Comparison of ENCODE assay signal across 8 mouse cellular contexts in the genomic region with DNA sequence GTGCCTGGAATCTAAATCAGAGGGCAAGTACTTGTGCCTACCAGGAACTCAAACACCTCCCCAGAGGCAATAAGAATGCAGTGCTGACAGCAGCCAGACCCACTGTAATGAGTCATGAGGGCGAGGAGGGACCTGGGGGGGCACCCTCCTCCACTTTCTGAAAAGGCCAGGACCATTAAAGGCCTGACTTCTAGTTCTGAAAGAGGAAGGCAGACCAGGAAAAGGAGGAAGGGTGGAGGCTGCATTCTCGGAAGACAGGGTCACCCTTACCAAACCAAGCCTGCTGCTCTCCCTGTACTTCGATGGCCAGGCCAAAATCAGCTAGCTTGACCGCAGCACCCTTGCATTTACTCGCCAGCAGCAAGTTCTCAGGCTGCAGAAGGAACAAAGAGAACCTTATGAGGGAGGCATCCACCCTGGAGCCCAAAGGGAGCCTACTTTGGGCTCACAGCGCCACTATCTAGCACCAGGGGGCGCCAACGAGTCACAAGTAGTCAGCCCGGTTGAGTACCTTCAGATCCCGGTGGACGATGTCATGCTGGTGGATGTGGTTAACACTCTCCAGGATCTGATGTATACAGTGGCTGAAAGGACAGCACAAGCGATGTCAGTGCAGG. TPM values are rescaled to one million over a fixed set of nuclear protein-coding genes. Genes with fewer than 3 reads are reported as not detected.
DNase-seq lines count a peak whose midpoint lies in the region; ATAC-seq lines count a peak whose summit lies in the region.

No protein-coding gene starts in this region.

- H3K36me3 ChIP-seq in megakaryocyte, embryonic 14.5 days (replicated peaks; ENCODE audit: low read length): peaks cover 88% of the 10 kb centered on the region

- peak; percentile 89 for DNase-seq in ZHBTc4 (ENCODE audit: low read depth, low spot score)
- peak; percentile 95 for DNase-seq in gastrocnemius, postnatal 10 days
- peak; percentile 90 for DNase-seq in induced T-regulatory cell, adult 2 months (ENCODE audit: low read depth)
- peak; percentile 73 to 93 for DNase-seq in left cerebral cortex, adult 8-10 months (ENCODE audit: low spot score in 2 of 2)
- peak; percentile 92 to 94 for DNase-seq in right cerebral cortex, adult 2 months (ENCODE audit: low spot score in 2 of 2)
- peak; percentile 91 for DNase-seq in urinary bladder, postnatal 14 days (ENCODE audit: low spot score)

- H3K27me3 ChIP-seq in megakaryocyte, embryonic 14.5 days (replicated peaks): no peaks in the 10 kb centered on the region

- peak overlapping the region; percentile 83 for H3K4me3 ChIP-seq in megakaryocyte, embryonic 14.5 days (replicated peaks)

- no peaks in the 10 kb centered on the region for H3K9me3 ChIP-seq in megakaryocyte, embryonic 14.5 days

- H3K4me1 ChIP-seq in megakaryocyte, embryonic 14.5 days: peaks cover 22% of the 10 kb centered on the region

- ATAC-seq in common myeloid progenitor, adult 5-6 weeks (replicated peaks; ENCODE audit: low read depth, poor library complexity, severe bottlenecking): peak; percentile 96

RNA-seq across cellular contexts. Expression of a gene that starts 28.1 kb away (rescaled TPM):
- total RNA-seq in common myeloid progenitor, adult 5-6 weeks (2017): 46.7 and 57.4 TPM in 2 replicates
- 100 to 1,000 TPM; 120 to 134 TPM for total RNA-seq in gastrocnemius, postnatal 10 days (2021)
- 100 to 1,000 TPM; 341 to 406 (median 386) TPM for total RNA-seq in left cerebral cortex, adult 8-10 months (2022)
- polyA plus RNA-seq in megakaryocyte, embryonic 14.5 days (2012; ENCODE audit: insufficient read depth, low replicate concordance): 11.9 and 12.1 TPM in 2 replicates

RNA-seq across cellular contexts. Expression of a gene that starts 31.4 kb away (rescaled TPM):
- total RNA-seq in common myeloid progenitor, adult 5-6 weeks (2017): 11.6 and 13.4 TPM in 2 replicates
- total RNA-seq in gastrocnemius, postnatal 10 days (2021): 10 to 100 TPM; 13.1 to 15.3 TPM
- 10 to 100 TPM; 17.3 to 22.4 (median 20.1) TPM for total RNA-seq in left cerebral cortex, adult 8-10 months (2022)
- 4.0 and 4.1 TPM in 2 replicates for polyA plus RNA-seq in megakaryocyte, embryonic 14.5 days (2012; ENCODE audit: insufficient read depth, low replicate concordance)

RNA-seq across cellular contexts. Expression of a gene that starts 58.4 kb away (rescaled TPM):
- 7.9 and 17.6 TPM in 2 replicates for total RNA-seq in common myeloid progenitor, adult 5-6 weeks (2017)
- 10 to 100 TPM; 46.8 to 62.9 TPM for total RNA-seq in gastrocnemius, postnatal 10 days (2021)
- 100 to 1,000 TPM; 149 to 168 (median 158) TPM for total RNA-seq in left cerebral cortex, adult 8-10 months (2022)
- polyA plus RNA-seq in megakaryocyte, embryonic 14.5 days (2012; ENCODE audit: insufficient read depth, low replicate concordance): 73.4 and 150 TPM in 2 replicates

Comparison
In these comparisons a context has a peak if more than half of its experiments do, and no peak if none do; other contexts are left out.
1. Peak in every context shown above with its lines: DNase-seq, ATAC-seq and H3K4me3 ChIP-seq.